Mouse (Mus musculus) layer of hippocampus, adult 2 months (tissue): ENCODE data around the gene Eif4g3. TPM values are rescaled to one million over a fixed set of nuclear protein-coding genes. Genes with fewer than 3 reads are reported as not detected.

Experiments used
- DNase-seq, 2 experiments: peaks; one replicate each; pipeline ENCODE4 v3.0.0; 2022; ENCODE audit warnings: low spot score in 2 of 2
- H3K27ac ChIP-seq: fragments of 200-600 bp; 2 replicates; pipeline ENCODE4 v1.8.1; 2022
- H3K4me3 ChIP-seq: fragments of 200-600 bp; 2 replicates; pipeline ENCODE4 v1.8.1; 2022; ENCODE audit warnings: mild to moderate bottlenecking
- CTCF ChIP-seq: fragments of 200-600 bp; conservative IDR thresholded peaks from 2 replicates; pipeline ENCODE4 v1.8.1; 2022; ENCODE audit warnings: antibody characterized with exemption, mild to moderate bottlenecking, moderate library complexity
- total RNA-seq, 2 experiments: library from RNA; stranded (reverse); gene quantifications; 2 replicates each; pipeline ENCODE4 v1.2.3; 2021

Eif4g3 gene
- total RNA-seq, 2 experiments from 2014 or later: 158 TPM

DNA sequence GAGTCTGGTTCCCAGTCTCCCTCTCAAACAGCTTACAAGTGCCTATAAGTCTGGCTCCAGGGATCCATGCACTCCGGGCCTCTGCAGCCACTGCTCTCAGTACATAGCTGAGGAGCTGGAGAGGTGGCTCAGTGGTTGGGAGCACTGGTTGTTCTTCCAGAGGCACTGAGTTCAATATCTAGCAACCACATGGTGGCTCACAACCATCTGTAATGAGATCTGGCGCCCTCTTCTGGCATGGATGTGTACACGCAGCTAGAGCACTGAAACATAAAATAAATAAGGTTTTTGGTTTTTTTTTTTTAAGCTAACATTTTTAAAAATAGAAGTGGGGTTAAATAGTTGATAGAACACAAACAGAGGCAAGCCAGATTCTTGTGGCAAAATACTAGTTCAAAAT lies 161.2 kb downstream of the Eif4g3 start:
- no peak overlapping the region for H3K27ac ChIP-seq
- DNase-seq: no peak
- H3K4me3 ChIP-seq: no peak overlapping the region
- TF ChIP-seq CTCF: peak; percentile 87

DNA sequence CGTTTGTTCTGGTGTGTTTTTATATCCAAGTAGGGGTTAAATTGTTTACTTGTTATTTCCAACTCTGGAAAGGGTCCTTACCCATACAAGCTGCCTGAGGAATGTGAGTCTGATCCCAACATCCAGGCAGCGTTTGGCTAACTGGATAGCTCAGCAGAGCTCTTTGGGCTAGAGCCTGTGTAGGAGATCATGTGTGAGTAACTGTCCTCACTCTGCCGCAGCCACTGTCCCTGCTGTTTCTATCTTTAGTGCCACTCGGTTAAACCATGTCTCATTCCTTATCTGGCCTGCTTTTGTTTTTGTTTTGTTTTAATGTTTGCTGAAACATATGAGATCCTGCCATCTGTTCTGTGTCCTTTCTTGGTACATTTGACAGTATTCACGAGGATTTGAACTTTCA lies 168.1 kb downstream of the Eif4g3 start:
- Histone ChIP-seq H3K4me3 (no peak overlapping the region), H3K27ac (no peak overlapping the region; the same call in 1 of the 2 replicates)
- DNase-seq: no peak
- TF ChIP-seq CTCF: no peak

- Histone ChIP-seq H3K27ac (no peak overlapping the region), H3K4me3 (no peak overlapping the region)
- TF ChIP-seq CTCF: no peak
- DNase-seq: no peak
These were observed 168.7 kb downstream of the Eif4g3 start for GRCm38 (mm10) chr4:138161550-138161949.

DNA sequence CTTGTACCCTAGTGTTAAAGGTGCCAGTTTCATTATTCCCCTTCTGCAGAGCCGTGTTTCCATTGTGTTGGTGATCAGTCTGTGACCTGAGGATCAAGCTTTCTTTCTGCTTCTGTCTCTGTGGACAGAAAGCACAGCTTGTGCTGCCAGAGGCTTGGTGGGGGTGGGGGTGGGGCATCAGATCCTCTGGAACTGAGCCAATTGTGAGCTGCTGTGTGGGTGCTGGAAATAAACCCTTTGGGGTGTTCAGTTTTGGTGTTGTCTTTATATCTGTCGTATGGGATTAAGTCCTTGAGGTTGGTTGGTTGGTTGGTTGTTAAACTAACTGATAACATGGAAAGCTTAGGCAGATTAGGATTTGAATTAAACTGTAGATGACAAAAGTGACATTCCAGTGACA lies 171.0 kb downstream of the Eif4g3 start:
- peak overlapping the region; percentile 77 for H3K27ac ChIP-seq
- no peak for DNase-seq
- no peak overlapping the region for H3K4me3 ChIP-seq
- TF ChIP-seq CTCF: no peak

DNA sequence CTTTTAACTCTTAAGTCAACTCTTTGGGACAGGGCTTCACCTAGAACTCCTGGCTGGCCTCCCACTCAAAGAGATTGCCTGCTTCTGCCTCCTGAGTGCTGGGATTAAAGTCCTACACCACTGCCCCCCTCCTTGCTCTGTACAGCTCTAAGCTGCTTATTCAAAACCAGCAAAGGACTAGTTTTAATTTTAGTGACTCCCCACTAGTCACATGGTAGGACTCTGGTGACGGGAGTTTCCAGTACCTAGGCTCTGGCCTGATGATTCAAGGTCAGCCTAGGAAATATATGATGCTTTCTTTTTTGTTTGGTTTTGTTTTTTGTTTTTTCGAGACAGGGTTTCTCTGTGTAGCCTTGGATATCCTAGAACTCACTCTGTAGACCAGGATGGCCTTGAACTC lies 172.0 kb downstream of the Eif4g3 start:
- Histone ChIP-seq H3K27ac (no peak overlapping the region), H3K4me3 (no peak overlapping the region)
- DNase-seq: no peak
- TF ChIP-seq CTCF: no peak

DNA sequence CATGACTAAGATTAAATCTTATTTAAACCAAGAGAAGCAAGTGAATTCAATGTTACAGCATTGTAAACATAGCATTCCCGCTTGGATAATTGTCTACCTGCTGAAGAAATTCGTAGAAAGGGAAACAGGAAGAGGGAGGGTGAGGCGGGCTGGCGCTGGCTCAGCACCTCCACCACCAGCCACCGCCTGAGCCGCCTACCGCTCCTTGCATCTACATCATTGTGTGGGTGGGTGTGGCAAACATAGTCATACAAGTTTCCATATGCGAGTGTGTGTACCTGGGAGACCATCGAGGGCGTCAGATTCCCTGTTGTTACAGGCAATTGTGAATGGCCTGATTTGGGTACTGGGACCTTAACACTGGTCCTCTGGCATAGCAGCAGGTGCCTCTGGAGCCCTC lies 173.7 kb downstream of the Eif4g3 start:
- TF ChIP-seq CTCF: no peak
- no peak for DNase-seq
- H3K4me3 ChIP-seq: no peak overlapping the region
- H3K27ac ChIP-seq: no peak overlapping the region

DNA sequence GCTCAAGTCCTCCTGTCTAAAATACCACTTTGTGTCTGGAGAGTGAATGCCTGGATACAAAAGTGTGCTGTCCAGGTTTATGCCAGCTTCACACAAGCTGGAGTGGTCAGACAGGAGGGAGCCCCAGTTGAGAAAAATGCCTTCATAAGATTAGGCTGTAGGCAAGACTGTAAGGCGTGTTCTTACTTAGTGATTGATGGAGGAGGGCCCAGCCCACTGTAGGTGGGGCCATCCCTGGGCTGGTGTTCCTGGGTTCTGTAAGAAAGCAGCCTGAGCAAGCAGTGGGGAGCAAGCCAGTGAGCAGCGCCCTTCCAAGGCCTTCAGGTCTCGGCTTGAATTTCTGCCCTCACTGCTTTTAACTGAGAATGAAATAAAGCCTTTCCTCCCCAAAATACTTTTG lies 175.3 kb downstream of the Eif4g3 start:
- TF ChIP-seq CTCF: no peak
- Histone ChIP-seq H3K27ac (no peak overlapping the region), H3K4me3 (no peak overlapping the region)
- no peak for DNase-seq

DNA sequence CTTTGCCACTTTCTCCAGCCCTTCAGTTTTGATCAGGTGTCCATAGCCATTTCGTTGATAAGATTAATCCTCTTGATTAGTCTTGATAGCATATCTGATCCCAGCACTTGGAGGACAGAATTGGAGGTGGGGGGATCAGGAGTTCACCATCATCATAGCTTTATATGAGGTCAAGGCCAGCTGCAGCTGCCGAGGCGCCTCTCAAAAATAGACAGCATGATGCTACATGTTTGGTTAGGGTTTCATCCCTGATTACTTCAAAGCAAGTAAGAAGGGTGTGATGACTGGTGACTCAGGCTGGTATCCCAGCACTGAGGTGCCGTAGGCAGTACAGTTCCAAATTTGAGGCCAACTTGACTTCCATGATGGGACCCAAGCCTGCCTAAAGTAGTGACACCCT lies 176.6 kb downstream of the Eif4g3 start:
- no peak overlapping the region for H3K27ac ChIP-seq
- DNase-seq: no peak
- H3K4me3 ChIP-seq: no peak overlapping the region
- no peak for TF ChIP-seq CTCF

DNA sequence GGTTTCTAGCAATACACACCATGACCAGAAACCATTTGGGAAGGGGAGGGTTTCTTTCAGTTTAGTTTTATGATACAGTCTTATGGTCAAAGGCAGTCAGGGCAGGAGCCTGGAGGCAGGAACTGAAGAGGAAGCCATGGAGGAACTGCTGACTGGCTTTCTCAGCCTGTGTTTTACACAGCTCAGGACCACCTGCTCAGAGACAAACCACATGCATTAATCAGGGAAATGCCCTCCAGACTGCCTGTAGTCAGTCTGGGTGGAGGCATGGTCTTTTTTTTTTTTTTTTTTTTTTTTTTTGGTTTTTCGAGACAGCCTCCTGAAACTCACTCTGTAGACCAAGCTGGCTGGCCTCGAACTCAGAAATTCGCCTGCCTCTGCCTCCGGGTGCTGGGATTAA lies 179.9 kb downstream of the Eif4g3 start:
- Histone ChIP-seq H3K27ac (no peak overlapping the region), H3K4me3 (no peak overlapping the region)
- no peak for TF ChIP-seq CTCF
- no peak for DNase-seq

- Histone ChIP-seq H3K27ac (no peak overlapping the region), H3K4me3 (no peak overlapping the region)
- TF ChIP-seq CTCF: no peak
- no peak for DNase-seq
These were observed 186.6 kb downstream of the Eif4g3 start for GRCm38 (mm10) chr4:138179391-138179790.

GRCm38 (mm10) chr4:138180719-138181118 lies 187.9 kb downstream of the Eif4g3 start:
- H3K27ac ChIP-seq: peak overlapping the region; percentile 39; the same call in 1 of the 2 replicates
- no peak overlapping the region for H3K4me3 ChIP-seq
- DNase-seq: peak in 1 of 2 experiments; percentile 32
- TF ChIP-seq CTCF: no peak

DNA sequence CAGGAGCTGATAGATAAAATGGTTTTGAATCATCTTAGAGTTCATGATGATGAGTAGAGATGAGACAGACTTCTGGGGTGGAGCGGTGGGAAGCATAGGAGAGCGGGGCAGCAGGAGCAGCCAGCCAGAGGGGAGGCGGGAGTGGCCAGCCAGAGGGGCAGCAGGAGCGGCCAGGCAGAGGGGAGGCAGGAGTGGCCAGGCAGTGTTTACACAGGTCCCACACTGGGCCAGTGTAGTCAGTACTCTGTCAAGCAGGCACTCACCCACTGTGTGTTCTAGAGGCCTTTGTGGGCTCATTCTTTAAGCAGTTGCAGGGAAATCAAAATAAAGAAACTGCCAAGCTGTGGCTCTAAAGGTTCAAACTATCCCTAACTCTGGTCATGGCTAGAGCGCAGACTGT lies 191.2 kb downstream of the Eif4g3 start:
- DNase-seq: no peak
- no peak for TF ChIP-seq CTCF
- no peak overlapping the region for H3K4me3 ChIP-seq
- no peak overlapping the region for H3K27ac ChIP-seq

DNA sequence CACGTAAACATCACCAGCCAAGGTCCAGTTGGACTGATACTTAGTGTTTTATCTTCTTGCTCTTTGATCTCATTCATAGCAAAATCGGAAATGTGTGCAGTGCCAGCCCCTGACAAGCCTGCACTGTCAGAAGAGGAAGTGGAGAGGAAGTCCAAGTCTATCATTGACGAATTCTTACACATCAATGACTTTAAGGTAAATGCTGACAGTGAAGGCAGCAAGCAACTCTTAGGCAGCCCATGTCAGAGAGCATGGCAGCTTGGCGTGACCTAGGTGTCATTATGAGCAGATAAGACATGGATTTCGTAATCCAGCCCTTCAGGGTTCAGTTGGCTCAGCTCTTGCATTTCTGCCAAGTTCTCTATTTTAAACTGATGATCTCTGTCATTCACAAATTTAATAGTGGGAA lies 191.8 kb downstream of the Eif4g3 start:
- H3K4me3 ChIP-seq: no peak overlapping the region
- no peak overlapping the region for H3K27ac ChIP-seq
- DNase-seq: no peak
- no peak for TF ChIP-seq CTCF

GRCm38 (mm10) chr4:138185961-138186360 lies 193.1 kb downstream of the Eif4g3 start:
- Histone ChIP-seq H3K27ac (no peak overlapping the region), H3K4me3 (no peak overlapping the region)
- no peak for TF ChIP-seq CTCF
- no peak for DNase-seq

- no peak for DNase-seq
- no peak for TF ChIP-seq CTCF
- H3K27ac ChIP-seq: peak overlapping the region; percentile 32; the same call in 1 of the 2 replicates
- no peak overlapping the region for H3K4me3 ChIP-seq
These were observed 195.2 kb downstream of the Eif4g3 start for GRCm38 (mm10) chr4:138187995-138188394.
